Mouse (Mus musculus): Measurements from ENCODE around the gene Txndc2. TPM values are rescaled to one million over a fixed set of nuclear protein-coding genes. Genes with fewer than 3 reads are reported as not detected.
"Not testable (repeated sequence)": the region's sequence is repeated elsewhere in the genome, so short reads cannot be mapped to it uniquely, and the experiment has no call there.

The Txndc2 gene
- total RNA-seq, 1 experiment from 2014 or later = 47.1 TPM

DNA sequence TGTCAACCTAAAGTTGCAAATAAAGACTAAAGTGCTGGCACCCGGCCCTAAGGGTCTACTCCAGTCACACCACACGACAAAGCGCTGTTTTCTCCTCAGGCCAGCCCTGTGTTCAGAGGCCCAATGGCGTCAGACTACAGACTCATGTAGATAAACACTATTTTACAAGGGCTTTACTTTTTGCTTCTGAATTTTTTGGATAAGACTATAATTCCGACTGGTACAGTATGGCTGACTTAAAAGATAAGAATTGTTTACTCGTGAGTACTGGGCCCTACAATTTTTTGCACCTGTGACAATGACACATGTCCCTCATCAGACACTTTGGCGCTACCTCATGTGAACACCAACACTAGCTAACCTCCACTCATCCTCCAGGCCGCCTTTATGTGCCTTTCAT is 14.1 kb upstream of the Txndc2 start:
- DNase-seq = no peak

GRCm38 (mm10) chr17:65655608-65656007 is 13.6 kb upstream of the Txndc2 start:
- DNase-seq = no peak

DNA sequence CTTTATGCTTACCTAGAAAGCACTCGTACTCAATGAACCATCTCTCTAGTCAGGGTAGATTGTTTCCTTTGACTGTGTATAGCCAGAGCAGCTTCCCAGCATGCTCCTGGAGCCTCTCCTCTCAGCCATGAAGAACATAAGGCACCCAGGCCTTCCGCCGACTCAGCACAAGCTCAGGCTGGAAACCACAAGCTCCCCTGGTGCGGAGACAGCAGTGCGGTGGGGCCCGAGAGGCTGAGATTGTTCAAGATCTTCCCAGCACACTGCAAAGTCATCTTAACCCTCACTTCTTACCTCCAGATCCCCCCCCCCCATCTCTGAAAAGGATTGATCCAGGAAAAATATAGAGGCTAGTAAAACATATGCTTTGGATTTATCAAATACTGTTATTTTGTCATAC is 8.6 kb upstream of the Txndc2 start:
- DNase-seq = no peak

- no peak for DNase-seq
Observed at GRCm38 (mm10) chr17:65649175-65649493, 7.2 kb upstream of the Txndc2 start.

DNA sequence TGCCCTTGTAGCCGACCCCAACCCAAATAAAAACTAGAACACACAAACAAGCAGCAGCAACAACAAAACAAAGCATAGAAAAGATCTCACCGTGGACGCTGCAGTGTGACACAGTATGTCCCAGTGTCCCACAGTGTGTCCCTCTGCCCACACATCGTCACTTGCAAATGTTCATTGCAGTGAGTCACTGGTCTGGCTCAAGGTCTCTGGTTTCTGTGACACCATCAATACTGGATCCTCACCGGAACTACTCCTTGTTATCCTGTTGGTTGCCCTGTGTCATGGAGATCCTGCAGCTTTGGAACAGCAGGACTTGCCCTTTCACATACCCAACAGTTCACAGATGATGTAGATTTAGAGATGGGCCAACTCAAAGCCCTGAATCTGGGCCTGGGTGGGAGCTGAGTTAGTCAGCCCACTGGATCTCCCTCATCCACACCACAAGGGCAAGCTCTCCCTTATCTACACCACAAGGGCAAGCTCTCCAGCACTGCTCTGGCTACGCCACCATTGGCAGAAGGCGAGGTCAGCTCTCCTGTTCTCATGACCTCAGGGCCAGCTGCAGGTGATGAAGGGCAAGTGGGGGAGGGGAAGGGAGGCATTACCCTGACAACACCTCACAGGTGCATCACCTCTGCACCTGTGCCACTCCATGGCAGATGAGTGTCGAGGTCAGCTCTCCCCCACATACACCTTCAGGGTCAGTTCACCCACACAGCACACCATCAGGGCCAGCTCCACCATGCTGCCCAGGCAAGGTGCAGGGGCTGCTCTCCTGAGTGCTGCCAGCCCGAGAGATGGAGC is 6.6 kb upstream of the Txndc2 start:
- peak; percentile 63 for DNase-seq

DNA sequence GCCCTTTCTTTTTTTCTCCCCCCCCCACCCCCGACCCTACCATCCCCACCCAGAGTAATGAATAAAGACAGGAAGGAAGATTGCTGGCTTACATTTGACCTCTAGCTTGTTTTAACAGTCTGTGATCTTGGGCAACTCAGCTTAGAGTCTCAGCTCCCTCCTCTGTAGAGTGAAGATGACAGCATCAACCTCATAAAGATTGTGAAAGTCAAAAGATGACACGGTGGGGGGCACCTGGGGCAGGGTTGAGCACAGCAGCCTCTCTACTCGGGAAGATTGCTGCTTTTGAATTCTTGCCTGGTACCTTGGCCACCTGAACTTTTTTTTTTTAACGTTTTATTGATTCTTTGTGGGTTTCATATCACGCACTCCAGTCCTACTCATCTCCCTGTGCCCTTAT is 6.0 kb upstream of the Txndc2 start:
- no peak for DNase-seq

- peak; percentile 77 for DNase-seq
Observed at GRCm38 (mm10) chr17:65647226-65647625, 5.3 kb upstream of the Txndc2 start.

DNA sequence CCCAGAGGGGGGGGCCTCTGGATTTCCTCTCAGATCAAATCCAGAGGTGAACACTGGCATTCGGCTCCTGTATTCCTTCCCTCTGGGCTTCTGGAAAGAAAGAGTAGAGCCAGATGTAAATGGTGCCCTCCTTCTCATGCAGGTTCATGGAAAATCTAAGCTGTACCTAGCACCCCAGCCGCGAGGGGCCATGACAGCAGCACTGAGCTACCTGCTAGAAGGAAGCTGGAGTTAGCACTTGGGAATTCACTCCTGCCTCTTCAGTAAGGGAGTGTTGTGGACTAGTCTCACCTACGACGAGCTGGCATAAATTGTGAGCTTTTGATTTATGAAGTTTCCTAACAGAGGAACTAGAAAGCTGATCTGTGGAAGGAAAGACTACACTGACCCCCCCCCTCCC is 1.6 kb upstream of the Txndc2 start:
- DNase-seq = no peak

GRCm38 (mm10) chr17:65643051-65643521 is 1.1 kb upstream of the Txndc2 start:
- DNase-seq = no peak

- no peak for DNase-seq
Observed at GRCm38 (mm10) chr17:65642578-65642991, 617 bp upstream of the Txndc2 start.

DNA sequence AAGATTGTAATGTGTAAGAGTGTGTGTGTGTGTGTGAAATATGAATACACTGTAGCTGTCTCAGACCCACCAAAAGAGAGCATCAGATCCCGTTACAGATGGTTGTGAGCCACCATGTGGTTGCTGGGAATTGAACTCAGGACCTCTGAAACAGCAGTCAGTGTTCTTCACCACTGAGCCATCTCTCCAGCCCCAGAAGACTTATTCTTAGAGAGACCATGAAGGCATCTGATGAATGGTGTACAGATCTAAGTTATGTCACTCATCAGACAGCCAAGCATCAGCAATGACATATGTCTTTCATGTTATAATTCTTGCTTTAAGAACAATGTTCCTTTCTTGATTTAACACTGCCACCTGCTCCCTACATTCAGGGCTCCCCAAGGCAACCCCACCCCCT is 2.8 kb downstream of the Txndc2 start:
- DNase-seq = no peak

DNA sequence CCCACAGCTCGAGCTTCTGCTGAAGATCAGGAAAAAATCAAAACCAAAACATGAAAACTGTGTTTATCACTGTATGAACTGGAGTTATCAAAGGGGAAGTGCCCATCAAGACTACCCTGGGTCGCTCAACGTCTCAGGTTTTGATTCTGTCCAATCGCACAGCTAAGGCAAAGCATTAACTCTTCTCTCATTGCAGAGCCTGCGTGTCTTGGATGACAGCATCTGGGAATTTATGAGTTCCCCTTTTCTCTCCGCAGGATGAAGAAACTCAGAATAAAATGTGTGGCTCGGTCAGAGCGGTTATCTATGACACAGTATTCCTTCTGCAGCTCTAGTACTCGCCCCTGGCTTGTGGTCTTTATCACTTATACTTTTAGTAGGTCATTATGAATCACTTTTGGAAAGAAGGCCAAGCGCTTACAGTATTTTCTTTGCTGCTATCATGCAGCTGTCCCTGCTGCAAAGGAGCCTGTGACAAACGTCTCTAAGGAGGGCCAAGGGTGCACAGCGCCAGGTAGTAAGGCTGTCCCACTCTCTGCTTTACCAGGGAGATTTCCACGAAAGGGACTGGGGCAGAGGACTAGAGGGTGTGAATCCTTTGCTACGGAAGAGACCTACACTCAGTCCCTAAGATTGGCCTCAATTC is 6.1 kb downstream of the Txndc2 start:
- no peak for DNase-seq

DNA sequence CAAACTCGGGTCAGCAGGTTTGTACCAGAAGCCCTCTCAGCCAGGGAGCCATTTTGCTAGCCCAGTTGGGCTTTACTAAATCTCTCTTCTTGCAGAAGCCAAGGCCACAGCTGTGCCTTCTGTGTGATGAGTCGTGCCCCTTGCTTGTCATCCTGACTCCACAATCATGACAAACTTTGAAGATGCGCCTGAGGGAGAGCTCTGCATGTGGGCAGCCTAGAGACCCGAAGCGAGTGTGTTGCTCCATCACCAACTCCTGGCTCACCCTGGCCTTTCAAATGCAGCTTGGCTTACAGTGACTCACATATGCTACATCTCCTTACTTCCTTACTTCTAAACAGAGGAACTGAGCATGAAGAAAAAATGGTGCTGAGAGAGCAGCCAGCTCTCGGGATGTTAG is 12.0 kb downstream of the Txndc2 start:
- DNase-seq = no peak

GRCm38 (mm10) chr17:65628823-65629532 is 13.0 kb downstream of the Txndc2 start:
- not testable (repeated sequence) for DNase-seq

- DNase-seq = no peak
Observed at GRCm38 (mm10) chr17:65626301-65626700, 15.7 kb downstream of the Txndc2 start.

DNA sequence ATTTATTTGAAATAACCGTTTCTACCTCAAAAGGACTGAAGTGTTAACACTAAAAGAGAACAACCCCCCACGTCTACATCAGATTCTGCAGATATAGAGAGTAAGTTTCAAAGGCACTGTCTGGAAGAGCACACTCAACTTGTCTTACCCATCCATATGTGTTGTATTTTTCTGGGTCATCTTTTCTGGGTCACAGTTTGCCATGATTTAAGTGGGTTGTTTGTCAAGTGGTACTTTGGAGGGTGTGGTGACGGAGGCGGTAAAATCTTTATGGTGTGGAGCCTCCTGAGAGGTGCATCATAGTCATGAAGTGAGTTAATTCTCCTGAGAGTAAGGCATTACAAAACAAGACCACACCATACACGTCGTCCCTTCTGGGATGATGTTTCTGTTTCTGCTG is 16.4 kb downstream of the Txndc2 start:
- DNase-seq = no peak

- no peak for DNase-seq
Observed at GRCm38 (mm10) chr17:65623130-65623529, 18.8 kb downstream of the Txndc2 start.

GRCm38 (mm10) chr17:65618431-65618830 is 23.5 kb downstream of the Txndc2 start:
- DNase-seq = no peak

DNA sequence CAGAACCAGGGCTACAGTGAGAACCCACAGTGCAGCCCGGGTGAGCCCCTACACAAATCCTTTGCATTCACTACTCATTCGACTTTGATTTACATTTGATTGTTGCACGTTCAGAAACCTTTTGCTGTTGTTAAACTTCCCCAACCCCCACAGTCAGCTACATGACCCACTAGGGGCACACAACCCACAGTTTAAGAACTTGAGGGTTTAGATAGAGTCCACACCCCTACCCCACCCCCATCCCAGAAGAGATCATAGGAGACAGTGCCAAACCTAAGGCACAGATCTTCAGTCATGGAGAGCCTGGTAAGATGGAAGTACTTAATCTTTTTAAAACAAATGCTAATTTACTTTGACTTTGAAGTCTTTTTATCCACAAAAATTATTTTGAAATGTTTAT is 26.3 kb downstream of the Txndc2 start:
- no peak for DNase-seq

DNA sequence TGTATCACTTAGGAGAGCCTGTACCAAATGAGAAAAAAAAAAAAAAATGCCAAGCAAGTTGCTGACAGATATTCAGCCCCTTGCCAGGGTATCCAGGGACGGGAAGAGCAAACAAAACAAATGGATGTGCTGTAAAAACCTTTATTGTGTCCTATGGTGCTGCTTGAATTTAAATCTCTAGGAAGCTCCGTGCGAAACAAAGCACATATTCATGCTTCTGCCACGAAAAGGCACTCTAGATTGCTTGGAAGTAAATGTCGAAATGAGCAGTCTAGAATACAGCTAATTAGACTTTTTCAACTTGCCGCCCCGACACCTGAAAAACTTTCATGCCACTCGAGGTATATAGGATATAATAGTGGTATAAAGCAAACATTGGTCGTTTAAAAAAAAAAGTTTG is 27.5 kb downstream of the Txndc2 start:
- no peak for DNase-seq

GRCm38 (mm10) chr17:65613463-65614412 is 28.2 kb downstream of the Txndc2 start, which contains the start of gene Vapa:
Gene Vapa, minus strand, starts transcription at chr17:65613555.
- peak; percentile 99 for DNase-seq

GRCm38 (mm10) chr17:65613142-65613462 is 28.9 kb downstream of the Txndc2 start:
- no peak for DNase-seq

Measured in adrenal gland, postnatal 25 days (tissue).